ENCODE assay signal across 8 mouse cellular contexts in the genomic region with DNA sequence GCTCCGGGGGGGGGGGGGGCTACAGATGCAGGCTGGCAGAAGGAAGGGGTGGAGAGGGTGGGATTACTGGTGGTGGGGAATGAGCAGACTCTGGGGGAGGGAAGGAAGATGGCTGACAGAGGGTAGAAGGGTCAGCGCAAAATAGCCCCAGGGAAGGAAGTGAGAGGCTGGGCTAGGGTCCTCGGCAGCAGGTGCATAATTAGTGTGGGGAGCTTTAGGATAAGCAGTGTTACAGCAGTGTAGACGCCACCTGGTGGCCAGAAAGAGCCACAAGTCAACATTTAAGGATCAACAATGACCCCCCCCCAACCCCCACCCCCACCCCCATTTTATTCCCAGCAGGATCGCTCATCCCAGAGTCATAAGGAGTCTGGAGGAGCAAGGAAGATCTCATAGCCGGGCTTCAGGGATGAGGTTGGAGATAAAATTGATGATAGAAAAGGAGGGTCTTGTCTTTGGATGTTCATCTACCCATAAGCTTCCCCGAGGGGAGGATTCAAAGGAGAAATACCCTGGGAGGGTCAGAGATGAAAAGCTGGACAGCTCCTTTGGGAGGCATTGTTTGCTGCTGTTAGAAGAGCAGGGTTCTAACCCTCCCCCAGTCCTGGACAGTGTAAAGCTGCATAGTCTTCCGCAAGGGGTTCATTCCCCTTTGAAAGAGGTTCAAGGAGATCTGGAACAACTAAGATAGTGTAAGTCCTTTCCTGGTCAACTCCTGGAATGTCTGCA. TPM values are rescaled to one million over a fixed set of nuclear protein-coding genes. Genes with fewer than 3 reads are reported as not detected.
DNase-seq lines count a peak whose midpoint lies in the region; ATAC-seq and TF ChIP-seq lines count a peak whose summit lies in the region.

No protein-coding gene starts in this region.

- H3K4me3 ChIP-seq in heart, adult 2 months = no peak overlapping the region
- H3K4me3 ChIP-seq in heart, embryonic 12.5 days = no peak overlapping the region
- no peak overlapping the region for H3K4me3 ChIP-seq in thymus, adult 2 months (ENCODE audit: control insufficient read depth, insufficient read depth, low read length)
- no peak overlapping the region for H3K4me3 ChIP-seq in forebrain, embryonic 15.5 days

- TF ChIP-seq CTCF in heart, adult 2 months (IDR thresholded peaks at IDR 0.05) = peak; percentile 65
- TF ChIP-seq CTCF in thymus, adult 2 months (IDR thresholded peaks at IDR 0.05; ENCODE audit: borderline replicate concordance, control insufficient read depth, extremely low read depth, insufficient read depth, low read length, poor library complexity) = no peak

- no peak overlapping the region for H3K27ac ChIP-seq in heart, adult 2 months
- no peak overlapping the region for H3K27ac ChIP-seq in heart, embryonic 12.5 days (ENCODE audit: poor library complexity, severe bottlenecking)
- H3K27ac ChIP-seq in thymus, adult 2 months (ENCODE audit: control insufficient read depth, insufficient read depth, low read length) = no peak overlapping the region
- H3K27ac ChIP-seq in forebrain, embryonic 15.5 days (replicated peaks) = peak overlapping the region; percentile 43; the same call in 1 of the 2 replicates

- H3K36me3 ChIP-seq in heart, adult 2 months (ENCODE audit: control insufficient read depth, insufficient read depth, low read length) = no peaks in the 10 kb centered on the region
- H3K36me3 ChIP-seq in heart, embryonic 12.5 days = peaks cover 25% of the 10 kb centered on the region
- H3K36me3 ChIP-seq in thymus, adult 2 months (ENCODE audit: control insufficient read depth, insufficient read depth, low read length) = no peaks in the 10 kb centered on the region
- H3K36me3 ChIP-seq in forebrain, embryonic 15.5 days = peaks cover 33% of the 10 kb centered on the region

- no peak overlapping the region for H3K9ac ChIP-seq in heart, adult 2 months (ENCODE audit: low read depth, low read length)
- no peak overlapping the region for H3K9ac ChIP-seq in heart, embryonic 12.5 days
- H3K9ac ChIP-seq in forebrain, embryonic 15.5 days (replicated peaks) = no peak overlapping the region

- DNase-seq in heart, adult 2 months = no peak
- peak; percentile 47 for DNase-seq in thymus, adult 2 months
- no peak for DNase-seq in thymus, adult 18-20 months
- peak; percentile 80 for DNase-seq in lung, postnatal 36 days
- peak; percentile 49 for DNase-seq in thymus, postnatal 25 days
- DNase-seq in gastrocnemius, postnatal 14 days = no peak

- no peaks in the 10 kb centered on the region for H3K9me3 ChIP-seq in heart, embryonic 12.5 days (replicated peaks)
- no peaks in the 10 kb centered on the region for H3K9me3 ChIP-seq in forebrain, embryonic 15.5 days

- H3K4me1 ChIP-seq in heart, adult 2 months (ENCODE audit: control insufficient read depth, insufficient read depth, low read length) = peaks cover 4% of the 10 kb centered on the region
- peaks cover 16% of the 10 kb centered on the region for H3K4me1 ChIP-seq in heart, embryonic 12.5 days (replicated peaks)
- peaks cover 10% of the 10 kb centered on the region for H3K4me1 ChIP-seq in thymus, adult 2 months (replicated peaks; ENCODE audit: control insufficient read depth, insufficient read depth, low read length)
- peaks cover 42% of the 10 kb centered on the region for H3K4me1 ChIP-seq in forebrain, embryonic 15.5 days

- intact Hi-C loops in heart, adult 2 months (cut with DNase I) = no loop called here
- intact Hi-C loops in gastrocnemius, postnatal 14 days (cut with DNase I; ENCODE audit: low total_unique reads) = loop anchor here (5.0 kb wide), 1 partner anchor 59 kb away; no protein-coding TSS in a partner anchor

- H3K27me3 ChIP-seq in heart, adult 2 months (ENCODE audit: control insufficient read depth, insufficient read depth, low read length) = peaks cover 13% of the 10 kb centered on the region
- H3K27me3 ChIP-seq in heart, embryonic 12.5 days (replicated peaks) = peaks cover 58% of the 10 kb centered on the region
- H3K27me3 ChIP-seq in thymus, adult 2 months (ENCODE audit: control insufficient read depth, insufficient read depth, low read length) = peaks cover 24% of the 10 kb centered on the region
- peaks cover 41% of the 10 kb centered on the region for H3K27me3 ChIP-seq in forebrain, embryonic 15.5 days

- TF ChIP-seq EP300 in heart, adult 2 months (IDR thresholded peaks at IDR 0.05; ENCODE audit: insufficient read depth, low read depth, low read length) = no peak

- 13% methylated on average over 8 of the region's 8 CpGs for WGBS in heart, adult 2 months
- WGBS in heart, embryonic 12.5 days = 14% methylated on average over 8 of the region's 8 CpGs
- 17% methylated on average over 8 of the region's 8 CpGs for WGBS in thymus, adult 2 months
- 11% methylated on average over 8 of the region's 8 CpGs for WGBS in forebrain, embryonic 15.5 days

- TF ChIP-seq POLR2A in heart, adult 2 months (IDR thresholded peaks at IDR 0.05; ENCODE audit: insufficient read depth, low read depth, low read length) = no peak
- no peak for TF ChIP-seq POLR2A in thymus, adult 2 months (IDR thresholded peaks at IDR 0.05; ENCODE audit: control insufficient read depth, extremely low read depth, insufficient read depth, low read length, poor library complexity)

- no peak overlapping the region for H3K4me2 ChIP-seq in heart, embryonic 12.5 days
- 0 out of 2 replicates have a peak overlapping the region, but pooled peaks have one; percentile 14 for H3K4me2 ChIP-seq in forebrain, embryonic 15.5 days (replicated peaks)

- no peak for ATAC-seq in heart, embryonic 12.5 days (ENCODE audit: insufficient number of reproducible peaks, low FRiP score)
- ATAC-seq in forebrain, embryonic 15.5 days (replicated peaks) = peak; percentile 51

- H3K79me2 ChIP-seq in heart, adult 2 months (replicated peaks; ENCODE audit: control insufficient read depth, insufficient read depth, low read length) = no peaks in the 10 kb centered on the region

RNA-seq across cellular contexts. Expression of a gene that starts 2.4 kb away (rescaled TPM):
- total RNA-seq in heart, adult 2 months (2021) = under 1 TPM; 0.34 to 0.68 TPM
- 0.39 and 0.41 TPM in 2 replicates for polyA plus RNA-seq in heart, adult 2 months (2012; rRNA removed)
- polyA plus RNA-seq in heart, embryonic 12.5 days (2016; fragmentation: Nextera tagmentation; extraction: Ambion mirVana) = 0.33 and 0.65 TPM in 2 replicates
- polyA plus RNA-seq in thymus, adult 2 months (2012; rRNA removed) = 0.06 and 0.20 TPM in 2 replicates
- polyA plus RNA-seq in forebrain, embryonic 15.5 days (2015; fragmentation: Nextera tagmentation; extraction: Ambion mirVana) = 38.9 and 40.2 TPM in 2 replicates
- 1 to 10 TPM; 1.3 to 1.5 TPM for total RNA-seq in gastrocnemius, postnatal 14 days (2021)

RNA-seq across cellular contexts. Expression of a gene that starts 14.5 kb away (rescaled TPM):
- 10 to 100 TPM; 42.6 to 43.4 TPM for total RNA-seq in heart, adult 2 months (2021)
- 60.9 and 67.0 TPM in 2 replicates for polyA plus RNA-seq in heart, adult 2 months (2012; rRNA removed)
- polyA plus RNA-seq in heart, embryonic 12.5 days (2016; fragmentation: Nextera tagmentation; extraction: Ambion mirVana) = 80.4 and 83.8 TPM in 2 replicates
- polyA plus RNA-seq in thymus, adult 2 months (2012; rRNA removed) = 171 and 198 TPM in 2 replicates
- polyA plus RNA-seq in forebrain, embryonic 15.5 days (2015; fragmentation: Nextera tagmentation; extraction: Ambion mirVana) = 75.2 and 78.5 TPM in 2 replicates
- total RNA-seq in gastrocnemius, postnatal 14 days (2021) = 10 to 100 TPM; 29.4 to 33.1 TPM

RNA-seq across cellular contexts. Expression of a gene that starts 22.0 kb away (rescaled TPM):
- 10 to 100 TPM; 20.1 to 27.9 TPM for total RNA-seq in heart, adult 2 months (2021)
- polyA plus RNA-seq in heart, adult 2 months (2012; rRNA removed) = 45.1 and 64.4 TPM in 2 replicates
- polyA plus RNA-seq in heart, embryonic 12.5 days (2016; fragmentation: Nextera tagmentation; extraction: Ambion mirVana) = 19.5 and 24.4 TPM in 2 replicates
- polyA plus RNA-seq in thymus, adult 2 months (2012; rRNA removed) = 6.2 and 13.5 TPM in 2 replicates
- 17.1 and 18.0 TPM in 2 replicates for polyA plus RNA-seq in forebrain, embryonic 15.5 days (2015; fragmentation: Nextera tagmentation; extraction: Ambion mirVana)
- total RNA-seq in gastrocnemius, postnatal 14 days (2021) = 10 to 100 TPM; 23.3 to 25.3 TPM

RNA-seq across cellular contexts. Expression of a gene that starts 35.3 kb away (rescaled TPM):
- total RNA-seq in heart, adult 2 months (2021) = 1 to 10 TPM in 1 of 2 experiments, under 1 TPM in 1; 0.21 to 1.2 TPM
- polyA plus RNA-seq in heart, adult 2 months (2012; rRNA removed) = 0.86 and 1.7 TPM in 2 replicates
- polyA plus RNA-seq in heart, embryonic 12.5 days (2016; fragmentation: Nextera tagmentation; extraction: Ambion mirVana) = 0.50 and 1.1 TPM in 2 replicates
- polyA plus RNA-seq in thymus, adult 2 months (2012; rRNA removed) = 2.2 and 3.9 TPM in 2 replicates
- polyA plus RNA-seq in forebrain, embryonic 15.5 days (2015; fragmentation: Nextera tagmentation; extraction: Ambion mirVana) = 1.5 and 1.6 TPM in 2 replicates
- total RNA-seq in gastrocnemius, postnatal 14 days (2021) = 100 to 1,000 TPM; 315 to 336 TPM

Comparison
In these comparisons a context has a peak if more than half of its experiments do, and no peak if none do; other contexts are left out.
1. DNase-seq: peak in thymus, adult 2 months (single experiment), lung, postnatal 36 days (single experiment) and thymus, postnatal 25 days (single experiment); none in heart, adult 2 months (0 of 2), thymus, adult 18-20 months (0 of 2) and gastrocnemius, postnatal 14 days (single experiment).
2. RNA of a gene that starts 2.4 kb away (polyA plus RNA-seq): 38.9 to 40.2 TPM in forebrain, embryonic 15.5 days; 0.33 to 0.65 TPM in heart, embryonic 12.5 days, 0.39 to 0.41 TPM in heart, adult 2 months and 0.06 to 0.20 TPM in thymus, adult 2 months; every median in the first group is over 10 times any median in the second.